Mouse (Mus musculus): ENCODE measurements around the gene Ercc6. TPM values are rescaled to one million over a fixed set of nuclear protein-coding genes. Genes with fewer than 3 reads are reported as not detected.

The Ercc6 gene
- polyA plus RNA-seq (2015; fragmentation: Illumina TruSeq; extraction: RNeasy Lipid Tissue Mini Kit (QIAGEN cat#74804); ENCODE audit: insufficient read depth, low replicate concordance), result 32.3 TPM

GRCm38 (mm10) chr14:32513336-32514032, at the start of gene Ercc6:
Ercc6 (plus strand) TSS chr14:32513521.

GRCm38 (mm10) chr14:32464601-32465505, 48.5 kb upstream of the Ercc6 start, which contains the start of gene Slc18a3:
Slc18a3 (minus strand) TSS chr14:32464850.

GRCm38 (mm10) chr14:32465889-32466288, 47.4 kb upstream of the Ercc6 start, which contains the start of gene Chat:
Chat (minus strand) TSS chr14:32465989.

GRCm38 (mm10) chr14:32599290-32600041, 86.1 kb downstream of the Ercc6 start, which contains the start of gene Prrxl1:
Prrxl1 (plus strand) TSS chr14:32599407.

Other genes starting within 250 kb of the Ercc6 start
- gene Ogdhl, start 191.5 kb upstream of the Ercc6 start, polyA plus RNA-seq (2015; fragmentation: Illumina TruSeq; extraction: RNeasy Lipid Tissue Mini Kit (QIAGEN cat#74804); ENCODE audit: insufficient read depth, low replicate concordance), result 0.26 TPM
- gene 1700024G13Rik, start 125.1 kb upstream of the Ercc6 start, polyA plus RNA-seq (2015; fragmentation: Illumina TruSeq; extraction: RNeasy Lipid Tissue Mini Kit (QIAGEN cat#74804); ENCODE audit: insufficient read depth, low replicate concordance), result not detected
- not detected for gene Slc18a3, start 48.7 kb upstream of the Ercc6 start, polyA plus RNA-seq (2015; fragmentation: Illumina TruSeq; extraction: RNeasy Lipid Tissue Mini Kit (QIAGEN cat#74804); ENCODE audit: insufficient read depth, low replicate concordance)
- gene Chat, start 47.5 kb upstream of the Ercc6 start, polyA plus RNA-seq (2015; fragmentation: Illumina TruSeq; extraction: RNeasy Lipid Tissue Mini Kit (QIAGEN cat#74804); ENCODE audit: insufficient read depth, low replicate concordance), result not detected
- gene Prrxl1, start 85.9 kb downstream of the Ercc6 start, polyA plus RNA-seq (2015; fragmentation: Illumina TruSeq; extraction: RNeasy Lipid Tissue Mini Kit (QIAGEN cat#74804); ENCODE audit: insufficient read depth, low replicate concordance), result not detected
- gene 3425401B19Rik, start 171.8 kb downstream of the Ercc6 start, polyA plus RNA-seq (2015; fragmentation: Illumina TruSeq; extraction: RNeasy Lipid Tissue Mini Kit (QIAGEN cat#74804); ENCODE audit: insufficient read depth, low replicate concordance), result 0.25 TPM

Data from spleen, adult 10 weeks (tissue).